Mouse (Mus musculus): ENCODE results near the gene Hspb6. TPM values are rescaled to one million over a fixed set of nuclear protein-coding genes. Genes with fewer than 3 reads are reported as not detected.

Hspb6 gene
- total RNA-seq, 2 experiments from 2014 or later, result 749 to 757 TPM

GRCm38 (mm10) chr7:30600651-30601050 lies 48.7 kb downstream of the Hspb6 start:
- no peak for DNase-seq
- intact Hi-C loops (cut with DNase I), result no loop called here

GRCm38 (mm10) chr7:30602583-30602982 lies 50.6 kb downstream of the Hspb6 start:
- intact Hi-C loops (cut with DNase I), result no loop called here
- DNase-seq, result no peak

DNA sequence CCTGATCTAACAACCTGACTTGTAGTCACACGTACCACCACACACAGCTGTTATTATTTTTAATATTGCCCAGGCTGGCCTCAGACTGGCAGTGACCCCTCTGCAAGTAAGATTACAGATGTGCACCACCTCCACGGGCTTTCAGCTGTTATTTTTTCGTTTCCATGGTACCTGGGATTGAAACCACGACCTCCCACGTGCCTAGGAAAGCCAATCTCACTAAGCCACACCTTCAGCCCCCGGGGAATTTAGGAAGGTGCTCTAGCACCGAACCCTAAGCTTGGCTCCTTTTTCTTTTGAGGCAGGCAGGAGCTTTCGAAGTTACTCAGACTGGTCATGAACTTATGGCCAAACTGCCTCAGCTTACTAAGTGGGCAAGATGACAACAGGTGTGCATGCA lies 52.4 kb downstream of the Hspb6 start:
- intact Hi-C loops (cut with DNase I), result no loop called here
- no peak for DNase-seq

DNA sequence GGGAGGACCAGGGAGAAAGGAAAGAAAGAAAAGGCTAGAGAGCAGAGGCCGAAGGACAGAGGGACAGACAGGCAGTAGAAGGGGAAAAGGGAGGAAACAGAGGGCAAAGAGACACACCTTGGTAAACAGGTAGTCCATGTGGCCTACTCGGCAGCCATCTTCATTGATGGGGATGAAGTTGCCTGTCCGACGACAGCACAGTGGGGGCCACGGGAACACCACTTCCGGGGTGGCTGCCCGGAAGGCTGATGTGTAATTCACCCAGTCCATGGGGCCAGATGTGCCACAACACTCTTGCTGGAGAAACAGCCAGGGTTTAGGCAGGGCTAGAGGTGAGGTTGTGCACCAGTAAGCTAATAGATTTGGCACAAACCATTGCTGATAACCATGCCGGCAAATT lies 53.0 kb downstream of the Hspb6 start:
- intact Hi-C loops (cut with DNase I), result no loop called here
- DNase-seq, result no peak

Small RNA genes within 50 kb of the gene (microRNA-seq; reads per million reads assigned to microRNA genes)
- 3.4 to 4.3 reads per million in 2 experiments for gene Gm38670 (ENCODE audit: borderline number of aligned reads in 2 of 2)
- 0 to 1.3 reads per million in 2 experiments for gene Mir3569 (ENCODE audit: borderline number of aligned reads in 2 of 2)

Other genes starting within 250 kb of the Hspb6 start
- 10 to 100 TPM; 22.0 to 23.0 TPM for gene Alkbh6, start 243.5 kb upstream of the Hspb6 start, total RNA-seq (2021)
- 1 to 10 TPM in 1 of 2 experiments, under 1 TPM in 1; 0.81 to 1.3 TPM for gene Syne4, start 237.4 kb upstream of the Hspb6 start, total RNA-seq (2021)
- gene E130208F15Rik, start 230.4 kb upstream of the Hspb6 start, total RNA-seq (2021), result under 1 TPM; 0.65 to 0.78 TPM
- 10 to 100 TPM; 12.0 to 12.5 TPM for gene Sdhaf1, start 228.3 kb upstream of the Hspb6 start, total RNA-seq (2021)
- 1 to 10 TPM; 1.3 to 1.4 TPM for gene Lrfn3, start 189.4 kb upstream of the Hspb6 start, total RNA-seq (2021)
- gene Tyrobp, start 138.4 kb upstream of the Hspb6 start, total RNA-seq (2021), result 10 to 100 TPM; 22.1 to 22.4 TPM
- not detected for gene Hcst, start 132.3 kb upstream of the Hspb6 start, total RNA-seq (2021)
- under 1 TPM; 0.27 to 0.28 TPM for gene Nfkbid, start 130.4 kb upstream of the Hspb6 start, total RNA-seq (2021)
- 1 to 10 TPM; 2.7 to 3.1 TPM for gene Aplp1, start 106.6 kb upstream of the Hspb6 start, total RNA-seq (2021)
- not detected for gene Kirrel2, start 94.5 kb upstream of the Hspb6 start, total RNA-seq (2021)
- gene Nphs1, start 93.9 kb upstream of the Hspb6 start, total RNA-seq (2021), result not detected
- not detected for gene Prodh2, start 58.6 kb upstream of the Hspb6 start, total RNA-seq (2021)
- under 1 TPM; 0.56 to 0.89 TPM for gene Arhgap33, start 17.1 kb upstream of the Hspb6 start, total RNA-seq (2021)
- 1 to 10 TPM; 3.3 to 5.4 TPM for gene Proser3, start 121 bp downstream of the Hspb6 start, total RNA-seq (2021)
- 10 to 100 TPM; 13.4 to 16.0 TPM for gene Lin37, start 7.7 kb downstream of the Hspb6 start, total RNA-seq (2021)
- gene U2af1l4, start 11.1 kb downstream of the Hspb6 start, total RNA-seq (2021), result 10 to 100 TPM; 62.9 to 63.4 TPM
- 1 to 10 TPM; 1.4 to 1.6 TPM for gene Gm49396, start 11.2 kb downstream of the Hspb6 start, total RNA-seq (2021)
- 10 to 100 TPM; 75.8 to 81.6 TPM for gene Psenen, start 11.4 kb downstream of the Hspb6 start, total RNA-seq (2021)
- 1 to 10 TPM in 1 of 2 experiments, under 1 TPM in 1; 0.67 to 1.2 TPM for gene Igflr1, start 13.2 kb downstream of the Hspb6 start, total RNA-seq (2021)
- 10 to 100 TPM; 18.5 to 20.5 TPM for gene Kmt2b, start 36.5 kb downstream of the Hspb6 start, total RNA-seq (2021)
- gene Zbtb32, start 46.7 kb downstream of the Hspb6 start, total RNA-seq (2021), result not detected
- under 1 TPM; 0.19 to 0.56 TPM for gene Upk1a, start 60.7 kb downstream of the Hspb6 start, total RNA-seq (2021)
- 1,000 to 10,000 TPM; 4,758 to 4,785 TPM for gene Cox6b1, start 74.0 kb downstream of the Hspb6 start, total RNA-seq (2021)
- gene Etv2, start 83.7 kb downstream of the Hspb6 start, total RNA-seq (2021), result not detected
- 10 to 100 TPM; 51.9 to 54.5 TPM for gene Rbm42, start 98.1 kb downstream of the Hspb6 start, total RNA-seq (2021)
- gene Haus5, start 112.8 kb downstream of the Hspb6 start, total RNA-seq (2021), result 1 to 10 TPM; 6.0 to 6.4 TPM
- under 1 TPM in 1 of 2 experiments, not detected in 1; 0.49 TPM for gene Pmis2, start 119.4 kb downstream of the Hspb6 start, total RNA-seq (2021)
- not detected for gene 2200002J24Rik, start 146.7 kb downstream of the Hspb6 start, total RNA-seq (2021)
- under 1 TPM in 1 of 2 experiments, not detected in 1; 0.14 TPM for gene Atp4a, start 160.0 kb downstream of the Hspb6 start, total RNA-seq (2021)
- 100 to 1,000 TPM; 236 to 272 TPM for gene Tmem147, start 177.4 kb downstream of the Hspb6 start, total RNA-seq (2021)
- gene Gapdhs, start 191.5 kb downstream of the Hspb6 start, total RNA-seq (2021), result not detected
- gene Sbsn, start 199.3 kb downstream of the Hspb6 start, total RNA-seq (2021), result 1 to 10 TPM; 1.7 to 2.9 TPM
- gene Dmkn, start 211.6 kb downstream of the Hspb6 start, total RNA-seq (2021), result 1 to 10 TPM in 1 of 2 experiments, under 1 TPM in 1; 0.73 to 3.4 TPM
- not detected for gene Krtdap, start 235.7 kb downstream of the Hspb6 start, total RNA-seq (2021)

All from heart, postnatal 36 days (tissue).